Mouse (Mus musculus): ENCODE measurements around the gene Ctsw. TPM values are rescaled to one million over a fixed set of nuclear protein-coding genes. Genes with fewer than 3 reads are reported as not detected.

The Ctsw gene
- total RNA-seq, 4 experiments from 2014 or later, result 0.30 to 1.0 (median 0.46) TPM

DNA sequence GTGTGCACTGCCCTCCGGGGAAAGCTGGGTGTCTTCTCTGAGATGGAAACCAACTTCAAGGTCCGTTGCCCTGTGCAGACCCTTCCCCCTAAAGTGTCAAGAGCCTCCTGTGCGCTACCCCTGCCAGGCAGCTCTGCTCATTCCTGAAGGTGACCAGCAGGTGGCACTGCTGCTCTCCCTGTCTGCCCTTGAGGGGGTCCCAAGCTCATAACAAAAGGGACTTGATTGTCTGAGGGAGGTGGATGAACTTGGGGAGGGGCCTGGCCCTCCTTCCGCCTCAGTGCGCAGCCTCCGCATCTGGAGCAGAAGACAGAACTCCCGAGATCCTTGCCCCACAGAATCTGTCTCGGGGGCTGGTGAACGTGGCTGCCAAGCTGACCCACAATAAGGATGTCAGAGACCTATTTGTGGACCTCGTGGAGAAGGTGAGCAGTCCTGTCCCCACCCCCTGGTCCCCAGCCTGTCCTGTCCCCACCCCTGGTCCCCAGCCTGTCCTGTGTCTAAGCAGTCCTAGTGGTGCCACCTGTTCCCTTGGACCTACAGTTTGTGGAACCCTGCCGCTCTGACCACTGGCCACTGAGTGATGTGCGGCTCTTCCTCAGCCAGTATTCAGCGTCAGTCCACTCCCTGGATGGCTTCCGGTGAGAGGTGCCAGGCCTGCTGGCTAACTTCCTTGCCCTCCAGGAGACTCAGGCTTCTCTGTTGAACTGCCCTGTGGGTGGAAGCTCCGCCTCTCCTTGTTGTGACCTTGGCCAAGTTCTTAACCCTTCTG, 4.3 kb downstream of the Ctsw start:
- DNase-seq (ENCODE audit: low spot score in 2 of 2), result no peak

DNA sequence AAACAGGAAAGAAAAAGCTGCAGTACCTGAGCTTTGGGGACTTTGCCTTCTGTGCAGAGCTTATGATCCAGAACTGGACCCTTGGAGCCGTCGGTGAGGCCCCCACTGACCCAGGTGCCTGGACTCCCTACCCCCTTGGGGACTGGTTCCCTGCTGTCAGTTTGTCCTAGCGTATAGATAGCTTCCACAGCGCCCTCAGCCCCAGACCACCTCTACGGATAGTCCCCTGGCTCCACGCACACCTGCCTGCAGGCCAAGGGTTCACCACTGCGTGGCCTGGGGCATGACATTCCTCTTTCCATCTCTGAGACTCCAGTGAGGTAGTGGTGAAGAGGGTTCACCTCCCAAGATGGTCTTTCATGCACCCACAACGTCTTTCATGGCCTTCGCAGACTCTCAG, 5.1 kb downstream of the Ctsw start:
- no peak for DNase-seq (ENCODE audit: low spot score in 2 of 2)

DNA sequence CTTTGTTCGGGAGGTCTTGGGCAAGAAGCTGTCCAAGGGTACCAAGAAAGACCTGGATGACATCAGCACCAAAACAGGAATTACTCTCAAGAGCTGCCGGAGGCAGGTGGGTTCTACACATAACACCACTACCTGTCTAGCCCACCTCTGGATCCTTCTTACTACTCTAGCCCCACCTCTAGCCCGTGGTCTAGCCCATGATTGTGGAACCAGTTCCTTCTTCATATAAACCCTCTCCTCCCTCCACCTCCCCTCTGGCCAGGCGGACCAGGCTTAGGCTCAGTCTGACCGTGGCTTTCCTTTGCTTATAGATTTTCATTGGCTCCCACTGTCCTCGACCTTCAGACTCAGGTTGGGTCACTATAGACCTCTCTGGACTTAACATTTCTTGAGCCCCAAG, 6.9 kb downstream of the Ctsw start:
- no peak for DNase-seq (ENCODE audit: low spot score in 2 of 2)

DNA sequence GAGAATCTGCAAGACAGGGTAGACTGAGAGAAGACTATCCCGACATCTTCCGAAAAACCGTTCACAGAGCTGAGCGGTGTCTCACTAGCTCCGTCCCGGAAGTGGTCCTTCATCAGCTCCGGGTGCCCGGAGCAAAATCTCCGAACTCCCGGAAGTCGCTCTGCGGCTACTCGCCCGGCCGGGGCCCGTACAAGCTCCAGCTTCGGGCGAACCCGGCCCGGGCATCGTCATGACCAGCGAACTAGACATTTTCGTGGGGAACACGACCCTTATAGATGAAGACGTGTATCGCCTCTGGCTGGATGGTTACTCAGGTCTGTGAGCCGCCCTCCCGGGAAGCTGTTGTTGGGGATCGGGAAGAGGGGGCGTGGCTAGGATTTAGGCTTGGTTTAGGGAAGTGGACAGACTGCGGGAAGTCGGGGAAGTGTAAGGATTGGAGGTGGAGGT, 7.8 kb downstream of the Ctsw start, which contains the start of gene Fibp:
Gene Fibp, plus strand, starts transcription at position 151 of the 447 bp plus-strand sequence.
- DNase-seq (ENCODE audit: low spot score in 2 of 2), result peak; percentile 76 to 85

DNA sequence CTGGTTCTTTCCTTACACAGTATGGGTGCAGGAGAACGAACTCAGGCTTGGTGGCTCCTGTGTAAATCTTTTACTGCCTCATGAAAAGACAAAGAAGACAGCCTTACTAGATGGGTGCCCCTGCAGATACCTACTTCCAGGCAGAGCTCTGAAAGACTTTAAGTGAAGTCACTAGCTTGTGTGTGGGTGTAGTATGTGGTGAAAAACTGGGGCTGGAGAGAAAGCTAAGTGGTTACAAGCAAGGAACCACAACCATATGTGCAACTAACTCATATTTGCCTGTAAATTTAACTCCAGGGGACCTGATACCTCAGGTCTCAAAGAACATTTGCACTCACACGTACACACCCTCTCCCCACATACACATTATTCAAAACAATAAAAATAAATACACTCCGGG, 8.4 kb downstream of the Ctsw start:
- no peak for DNase-seq (ENCODE audit: low spot score in 2 of 2)

DNA sequence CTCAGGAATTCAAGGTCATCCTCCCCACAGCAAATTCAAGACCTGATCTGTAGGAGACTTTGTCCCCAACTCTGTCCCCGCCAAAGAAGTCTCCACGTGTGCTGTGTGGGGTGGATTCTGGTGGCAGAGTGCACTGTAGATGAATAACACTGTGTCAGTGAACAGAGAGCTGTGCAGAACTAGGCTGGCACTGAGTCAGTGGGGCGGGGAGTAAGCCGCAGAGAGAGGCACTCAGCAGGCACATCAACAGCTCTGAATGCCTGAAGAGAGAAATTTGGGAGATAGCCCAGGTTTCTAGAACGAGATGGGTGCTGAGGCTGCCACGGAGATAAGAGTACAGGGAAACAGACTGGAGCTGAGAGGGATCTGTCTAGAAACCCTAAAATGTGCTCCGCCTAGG, 9.3 kb downstream of the Ctsw start:
- no peak for DNase-seq (ENCODE audit: low spot score in 2 of 2)

DNA sequence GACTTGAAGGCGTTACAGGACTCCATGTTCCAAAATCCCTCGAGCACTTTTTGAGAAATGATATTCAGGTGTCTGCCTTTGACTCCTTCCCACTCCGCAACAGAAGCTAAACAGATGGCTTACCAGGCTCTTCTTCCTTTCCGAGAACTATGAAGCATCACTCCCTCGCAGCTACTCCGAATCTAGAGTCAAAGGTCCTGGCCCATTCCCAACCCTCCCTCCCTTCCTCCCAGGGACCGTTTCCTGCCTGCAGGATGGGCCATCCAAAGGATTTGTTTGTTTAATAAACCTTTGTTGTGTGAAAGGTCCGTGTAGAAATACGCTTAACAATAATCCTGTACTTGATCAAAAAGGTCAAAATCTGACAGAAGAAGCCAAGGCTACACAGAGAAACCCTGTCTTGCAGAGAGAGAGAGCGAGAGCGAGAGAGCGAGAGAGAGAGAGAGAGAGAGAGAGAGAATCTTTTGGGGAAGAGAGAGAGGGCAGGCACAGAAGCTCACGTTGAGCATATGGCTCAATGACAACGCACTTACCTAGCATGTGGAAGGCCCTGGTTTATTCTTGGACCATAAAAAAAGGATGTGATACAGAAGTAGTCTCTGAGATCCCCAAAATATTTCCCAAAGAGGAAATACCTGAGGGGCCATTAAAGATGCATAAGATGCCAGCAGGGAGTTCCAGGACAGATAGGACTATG, 10.4 kb downstream of the Ctsw start, which contains the start of gene Ccdc85b:
Gene Ccdc85b, minus strand, starts transcription at position 149 of the 697 bp plus-strand sequence.
- no peak for DNase-seq (ENCODE audit: low spot score in 2 of 2)

DNA sequence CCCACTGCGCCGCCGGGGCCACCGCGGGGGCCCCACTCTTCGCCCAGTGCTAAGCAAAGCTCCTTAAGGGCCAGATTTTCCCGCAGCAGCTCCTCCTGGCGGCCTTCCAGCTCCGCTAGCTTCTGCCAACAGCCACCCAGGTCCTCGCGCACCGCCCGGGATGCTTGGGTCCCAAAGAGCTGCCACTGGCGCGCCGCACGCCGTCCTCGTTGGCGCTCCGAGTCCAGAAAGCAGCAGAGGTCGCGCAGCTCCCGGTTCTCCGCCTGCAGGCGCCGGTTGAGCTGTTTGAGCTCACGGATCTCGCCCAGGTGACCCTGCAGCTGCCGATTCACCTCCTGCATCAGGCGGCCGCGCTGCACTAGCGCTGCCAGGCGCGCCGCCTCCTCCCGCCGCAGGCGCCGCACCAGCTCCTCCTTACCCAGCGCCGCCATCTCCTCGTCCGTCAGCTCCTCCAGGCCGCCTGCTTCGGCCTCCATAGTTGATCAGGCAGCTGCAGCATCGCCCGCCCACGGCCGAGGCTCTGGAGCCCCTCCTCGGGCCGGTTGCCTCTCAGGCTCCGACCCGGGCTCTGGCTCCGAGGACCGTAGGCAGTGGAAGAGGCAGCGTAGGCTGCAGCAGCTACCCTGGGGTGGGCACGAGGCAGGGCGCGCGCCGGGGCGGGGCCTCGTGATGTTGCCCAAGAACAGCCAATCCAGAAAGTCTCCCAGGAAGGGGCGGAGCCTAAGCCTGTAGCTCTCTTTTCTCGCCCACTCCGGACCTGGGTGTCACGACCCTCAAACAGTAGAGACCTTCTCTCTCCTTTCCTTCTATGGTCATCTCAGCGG, 11.2 kb downstream of the Ctsw start:
- DNase-seq (ENCODE audit: low spot score in 2 of 2), result peak; percentile 95 to 97

DNA sequence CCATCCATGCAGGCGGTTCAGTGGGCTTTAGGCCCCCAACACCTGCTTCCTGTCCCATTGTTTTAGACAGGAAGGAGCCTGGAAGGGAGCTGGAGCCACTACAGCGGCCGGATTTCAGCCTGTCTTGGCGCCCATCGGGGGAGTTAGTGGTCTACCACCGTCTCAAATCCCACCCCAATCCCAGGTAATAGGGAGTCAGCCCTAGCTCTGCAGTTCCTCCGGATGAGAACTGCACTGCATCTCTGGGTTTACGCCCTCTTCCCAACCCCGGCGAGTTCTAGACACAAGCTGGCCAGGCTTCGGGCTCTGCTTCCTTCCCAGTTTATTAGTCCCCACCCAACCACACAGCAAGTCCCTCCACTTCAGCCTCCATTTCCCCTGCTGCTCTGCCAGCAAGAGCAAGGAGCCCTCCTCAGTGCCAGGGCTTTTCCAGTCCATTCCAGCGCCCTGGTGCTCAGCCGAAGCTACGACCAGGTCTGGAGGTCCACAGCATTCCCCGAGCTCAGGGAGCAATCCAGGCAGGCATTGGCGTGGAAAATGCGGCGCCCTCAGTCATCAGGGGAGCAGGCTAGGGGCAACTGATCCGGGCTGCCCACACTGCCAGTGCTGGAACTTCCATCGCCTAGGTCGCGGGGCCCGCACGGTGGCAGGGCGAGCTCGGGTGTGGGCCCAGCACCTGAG, 11.9 kb downstream of the Ctsw start:
- DNase-seq (ENCODE audit: low spot score in 2 of 2), result no peak

DNA sequence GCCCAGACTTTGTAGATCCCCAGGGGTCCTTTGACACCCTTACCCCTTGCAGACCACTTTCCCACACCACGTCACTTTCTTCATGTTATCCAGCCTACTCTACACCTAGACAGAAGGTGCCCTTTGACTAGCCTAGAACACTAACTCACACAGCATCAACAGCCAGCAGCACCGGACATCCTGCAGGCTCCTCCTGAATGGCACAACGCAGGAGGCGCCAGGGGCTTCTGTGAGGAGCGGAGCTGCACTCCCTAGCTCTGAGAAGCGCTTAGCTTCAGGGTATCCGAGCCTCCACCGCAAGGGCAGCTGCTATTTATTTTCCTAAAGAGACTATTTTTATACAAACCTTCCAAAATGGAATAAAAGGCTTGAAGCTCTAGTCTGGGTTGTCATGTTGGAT, 12.7 kb downstream of the Ctsw start:
- DNase-seq (ENCODE audit: low spot score in 2 of 2), result no peak

DNA sequence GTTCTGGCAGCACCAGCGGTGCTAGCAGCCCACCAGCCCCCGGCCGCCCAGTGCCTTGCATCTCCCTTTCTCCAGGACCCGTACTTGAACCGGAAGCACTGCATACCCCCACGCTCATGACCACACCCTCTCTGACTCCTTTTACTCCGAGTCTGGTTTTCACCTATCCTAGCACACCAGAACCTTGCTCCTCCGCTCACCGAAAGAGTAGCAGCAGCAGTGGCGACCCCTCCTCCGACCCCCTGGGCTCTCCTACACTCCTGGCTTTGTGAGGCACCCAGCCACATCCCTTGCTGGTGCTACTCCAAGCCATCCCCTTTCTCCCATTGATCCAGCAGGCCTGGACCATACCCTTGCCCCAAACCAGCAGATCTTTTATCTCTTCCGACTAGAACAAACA, 13.3 kb downstream of the Ctsw start:
- no peak for DNase-seq (ENCODE audit: low spot score in 2 of 2)

DNA sequence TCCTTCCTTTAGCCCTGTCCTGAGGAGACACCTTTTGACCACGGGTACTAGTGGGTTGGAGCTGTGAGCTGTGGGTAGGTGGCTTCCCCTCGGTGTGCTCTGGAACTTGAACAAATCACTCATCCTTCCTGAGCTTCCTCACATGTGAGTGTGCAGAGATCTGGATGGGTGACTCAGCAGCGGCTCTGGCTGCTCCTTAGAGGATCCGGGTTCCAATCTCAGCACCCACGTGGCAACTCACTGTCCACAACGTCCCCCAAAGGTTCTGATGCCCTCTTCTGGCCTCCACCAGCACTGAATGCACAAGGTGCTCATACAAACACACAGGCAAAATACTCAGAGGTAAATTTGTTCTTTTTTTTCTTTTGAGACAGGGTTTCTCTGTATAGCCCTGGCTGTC, 16.5 kb downstream of the Ctsw start:
- no peak for DNase-seq (ENCODE audit: low spot score in 2 of 2)

DNA sequence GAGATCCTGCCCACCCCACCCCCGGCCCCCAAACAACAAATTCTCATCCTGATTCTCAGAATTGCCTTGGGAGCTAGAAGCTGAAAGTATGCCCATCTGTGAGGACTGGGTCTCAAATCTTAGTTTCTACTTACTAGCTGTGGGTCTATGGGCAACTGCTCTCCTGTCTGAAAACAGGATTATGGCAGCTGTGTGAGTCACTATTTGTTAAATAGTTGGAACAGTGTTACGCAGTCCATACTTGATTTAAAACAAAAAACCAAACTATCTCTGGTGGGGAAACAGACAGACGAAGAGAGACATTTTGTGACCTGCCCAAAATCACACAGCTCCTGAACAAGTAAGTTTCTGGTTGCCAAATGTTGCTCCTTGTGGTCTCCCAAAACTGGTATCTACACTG, 18.6 kb downstream of the Ctsw start:
- no peak for DNase-seq (ENCODE audit: low spot score in 2 of 2)

DNA sequence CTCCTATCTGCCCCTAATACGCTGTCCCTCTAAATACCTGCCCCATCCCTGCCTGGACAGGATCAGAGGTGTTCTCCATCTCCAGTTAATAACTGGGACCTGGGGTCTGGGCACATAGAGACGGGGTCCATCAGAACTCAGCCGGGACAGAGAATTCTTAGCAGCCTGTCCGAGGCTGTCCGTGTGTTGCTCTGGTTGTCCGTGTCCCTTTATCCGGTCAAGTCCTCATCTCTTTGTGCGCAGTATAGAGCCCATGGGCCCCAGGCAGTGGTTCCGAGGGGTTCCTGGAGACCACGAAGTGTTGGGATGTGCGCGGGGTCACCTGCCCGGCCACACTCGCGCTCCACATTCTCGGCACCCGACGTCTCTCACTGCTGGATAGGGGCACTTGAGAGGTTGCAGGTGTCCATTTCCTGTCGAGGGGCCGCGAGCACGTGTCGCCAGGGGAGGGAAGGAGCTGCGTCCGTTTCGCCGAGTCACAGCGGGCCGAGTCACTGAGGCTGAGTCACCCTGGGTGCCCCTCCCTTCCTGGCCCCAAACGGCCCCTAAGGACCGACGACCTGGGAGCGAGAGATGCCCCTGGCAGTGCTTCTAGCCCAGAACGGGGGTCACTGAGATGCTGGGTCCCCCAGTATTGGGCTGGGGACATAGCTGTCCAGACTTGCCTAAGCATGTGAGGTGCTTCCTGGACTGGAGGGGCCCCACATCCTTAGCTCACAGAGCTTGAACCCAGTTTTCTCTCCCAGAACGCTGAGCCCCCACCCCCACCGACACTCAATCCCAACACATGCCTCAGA, 19.8 kb downstream of the Ctsw start:
- no peak for DNase-seq (ENCODE audit: low spot score in 2 of 2)

DNA sequence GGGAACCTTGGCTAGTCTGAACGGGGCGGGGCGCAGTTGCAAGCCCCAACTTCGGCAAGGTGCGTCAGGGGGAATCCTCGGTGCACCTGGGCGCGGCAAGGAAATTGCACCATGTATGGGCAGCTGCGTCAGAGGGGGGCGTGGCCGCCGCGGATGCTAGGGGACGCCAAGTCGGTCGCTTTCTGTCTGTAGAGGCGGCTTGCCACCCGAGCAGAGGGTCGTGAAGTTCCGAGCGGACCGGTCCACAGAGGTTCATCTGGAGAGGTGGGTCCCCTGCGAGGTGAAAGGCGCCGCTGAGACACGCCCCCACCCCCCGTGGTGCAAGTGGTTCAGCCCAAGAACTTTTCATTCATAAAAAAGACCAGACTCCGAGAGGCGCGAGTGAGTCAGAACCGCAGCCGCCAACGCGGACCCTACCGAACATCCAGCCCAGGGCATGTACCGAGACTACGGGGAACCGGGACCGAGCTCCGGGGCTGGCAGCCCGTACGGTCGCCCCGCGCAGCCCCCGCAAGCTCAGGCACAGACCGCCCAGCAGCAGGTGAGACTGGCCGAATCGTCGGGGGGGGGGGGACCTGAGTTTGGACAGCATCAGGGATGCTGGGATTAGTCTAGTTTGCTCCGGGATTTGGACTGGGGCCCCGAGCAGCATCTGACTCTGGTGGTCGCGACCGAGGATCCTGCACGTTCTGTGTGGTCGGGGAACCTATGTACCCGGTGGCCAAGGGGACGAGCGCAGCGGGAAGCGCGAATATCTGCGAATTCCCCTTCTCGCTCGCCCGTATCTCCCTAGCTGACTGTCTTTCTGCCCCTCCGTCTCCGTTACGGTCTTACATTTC, 20.6 kb downstream of the Ctsw start, which contains the start of gene Fosl1:
Gene Fosl1, plus strand, starts transcription at position 33 of the 839 bp plus-strand sequence.
- peak in 1 of 2 experiments; percentile 67 for DNase-seq (ENCODE audit: low spot score in 2 of 2)

DNA sequence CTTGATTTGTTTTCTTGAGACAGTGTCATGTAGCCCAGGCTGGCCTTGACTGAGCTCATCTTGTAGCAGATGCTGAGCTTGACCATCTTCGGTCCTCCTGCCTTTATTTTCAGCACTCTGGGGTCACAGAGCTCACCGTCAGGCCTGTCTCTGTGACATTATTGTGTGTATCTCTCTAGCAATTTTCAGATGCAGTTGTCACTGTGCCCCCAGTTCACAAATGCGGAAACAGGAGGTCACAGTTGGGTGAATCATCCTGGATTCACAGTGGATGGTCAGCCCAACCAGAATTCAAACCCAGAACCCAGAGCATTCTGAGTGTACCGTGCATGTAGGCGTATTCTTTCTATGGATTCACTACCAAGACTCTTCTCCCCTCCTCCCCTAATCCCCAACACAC, 22.6 kb downstream of the Ctsw start:
- no peak for DNase-seq (ENCODE audit: low spot score in 2 of 2)

DNA sequence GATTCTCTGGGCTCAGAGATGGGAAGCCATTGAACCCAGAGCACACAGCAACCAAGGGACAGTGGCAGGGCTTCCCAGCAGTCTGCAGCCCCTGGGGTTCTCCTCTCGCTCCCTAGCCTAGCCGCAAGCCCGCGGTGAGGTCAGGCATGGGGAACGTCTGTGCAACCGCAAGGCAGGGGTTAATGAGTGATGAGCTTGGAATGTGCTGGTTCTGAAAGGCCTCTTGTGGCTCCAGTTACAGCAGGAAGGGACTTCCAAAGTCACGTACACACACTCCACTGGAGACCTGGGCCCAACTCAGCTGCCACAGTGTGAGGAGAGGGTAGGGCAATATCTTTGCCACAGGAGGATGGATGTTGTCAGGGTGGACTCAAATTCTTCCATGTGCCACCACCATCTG, 23.4 kb downstream of the Ctsw start:
- DNase-seq (ENCODE audit: low spot score in 2 of 2), result no peak

DNA sequence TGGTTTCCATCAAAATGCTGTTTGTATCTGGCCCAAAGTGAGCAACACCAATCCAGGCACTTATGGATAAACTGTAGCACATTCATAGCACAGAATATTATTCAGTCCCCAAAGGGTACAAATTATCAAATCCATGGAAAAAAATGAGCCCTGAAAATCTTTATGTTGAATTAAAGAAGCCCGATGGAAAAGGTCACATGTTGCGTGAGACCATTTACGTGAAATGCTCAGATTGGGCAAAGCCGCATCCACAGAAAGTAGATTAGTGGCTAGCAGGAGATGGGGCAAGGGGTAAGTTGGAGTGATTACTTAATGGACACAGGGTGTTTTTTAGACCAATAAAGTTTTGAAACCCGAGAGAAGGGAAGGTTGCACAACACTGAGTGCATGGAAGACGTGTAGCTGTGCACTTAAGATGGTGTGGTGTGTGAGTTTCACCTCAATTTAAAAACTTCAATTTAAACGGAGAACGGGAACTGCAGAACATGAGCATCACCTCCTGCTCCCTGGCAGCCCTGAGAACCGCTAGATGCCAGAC, 23.9 kb downstream of the Ctsw start:
- no peak for DNase-seq (ENCODE audit: low spot score in 2 of 2)

DNA sequence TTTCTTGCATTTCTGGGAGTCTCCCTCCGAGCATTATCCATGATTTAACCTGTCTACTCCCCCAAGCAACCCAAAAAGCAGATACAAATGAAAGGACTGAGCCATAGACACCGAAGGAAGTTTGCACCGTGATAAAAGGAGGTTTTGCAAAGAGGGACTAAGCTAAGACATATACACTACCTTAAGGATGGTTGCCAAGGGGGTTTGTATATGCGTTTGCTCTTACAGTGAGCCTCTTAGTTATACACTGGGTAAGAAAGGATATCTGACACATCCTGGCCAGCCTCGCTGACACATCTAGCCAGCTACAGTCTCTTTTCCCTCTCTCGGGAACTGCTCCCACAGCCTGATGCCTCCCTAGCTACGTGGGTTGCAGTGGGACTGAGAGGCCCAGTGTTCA, 34.4 kb downstream of the Ctsw start:
- DNase-seq (ENCODE audit: low spot score in 2 of 2), result no peak
